Mouse (Mus musculus): ENCODE measurements around the gene Rdh13. TPM values are rescaled to one million over a fixed set of nuclear protein-coding genes. Genes with fewer than 3 reads are reported as not detected.
A peak's percentile ranks its signal among the peaks of the same experiment; 100 is the strongest.

Rdh13 gene
- polyA plus RNA-seq, 1 experiment from 2014 or later: 34.5 TPM

DNA sequence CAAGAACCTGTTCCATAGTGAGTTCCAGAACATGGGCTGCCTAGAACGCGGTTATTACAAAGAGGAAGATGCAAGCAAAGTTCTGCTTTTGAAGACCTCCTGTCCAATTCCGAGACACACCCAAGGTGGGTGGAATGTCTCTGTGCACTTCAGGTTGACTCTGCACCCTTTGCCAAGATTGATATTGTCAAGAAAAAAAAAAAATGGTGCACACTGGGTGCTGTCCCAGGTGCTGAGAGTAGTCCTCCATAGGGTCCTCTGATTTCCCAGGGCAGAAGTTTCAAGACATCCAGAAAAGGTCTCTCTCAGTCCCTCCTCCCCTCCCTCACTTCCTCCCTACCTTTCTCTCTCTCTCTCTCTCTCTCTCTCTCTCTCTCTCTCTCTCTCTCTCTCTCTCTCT is 3.0 kb upstream of the Rdh13 start:
- WGBS: 83% methylated on average over 3 of the region's 3 CpGs

DNA sequence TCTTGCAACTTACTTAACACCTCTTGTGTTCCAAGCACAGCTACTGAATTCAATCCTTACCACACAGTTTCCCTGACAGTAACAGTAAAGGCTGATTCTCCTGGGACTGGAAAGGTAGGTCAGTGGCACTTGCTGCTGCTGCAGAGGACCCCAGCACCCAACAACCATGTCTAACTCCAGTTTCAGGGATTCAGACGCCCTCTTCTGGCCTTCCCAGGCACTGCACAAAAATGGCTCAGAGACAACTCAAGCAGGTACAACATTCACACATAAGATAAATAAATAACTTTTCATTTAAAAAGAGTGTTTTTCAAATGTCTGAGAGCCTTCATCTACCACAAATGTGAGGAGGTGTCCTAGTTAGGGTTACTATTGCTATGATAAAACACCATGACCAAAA is 1.7 kb upstream of the Rdh13 start:
- ATAC-seq (replicated peaks; ENCODE audit: low FRiP score, low TSS enrichment, low read depth): no peak
- WGBS: 3% methylated on average over 1 of the region's 1 CpGs
- peaks cover 15% of the 10 kb centered on the region; the same call in 1 of the 2 replicates for H3K4me1 ChIP-seq (replicated peaks; ENCODE audit: control insufficient read depth, insufficient read depth, low read length)

More for the DNA sequence above, 3.0 kb upstream of the Rdh13 start:
- ATAC-seq (replicated peaks; ENCODE audit: low FRiP score, low TSS enrichment, low read depth) (no peak), DNase-seq (ENCODE audit: low spot score) (no peak)
- H3K9ac ChIP-seq (ENCODE audit: low read length): no peak overlapping the region
- H3K4me3 ChIP-seq (ENCODE audit: low read depth, low read length): no peak overlapping the region
- peaks cover 6% of the 10 kb centered on the region for H3K36me3 ChIP-seq (ENCODE audit: control insufficient read depth, insufficient read depth, low read length)
- H3K27ac ChIP-seq (ENCODE audit: low read depth): no peak overlapping the region
- no peaks in the 10 kb centered on the region for H3K27me3 ChIP-seq (replicated peaks; ENCODE audit: control insufficient read depth, insufficient read depth, low read length)
- H3K4me2 ChIP-seq (ENCODE audit: low read length): no peak overlapping the region
- no peaks in the 10 kb centered on the region for H3K9me3 ChIP-seq (ENCODE audit: control insufficient read depth, low read length)
- peaks cover 15% of the 10 kb centered on the region; the same call in 1 of the 2 replicates for H3K4me1 ChIP-seq (replicated peaks; ENCODE audit: control insufficient read depth, insufficient read depth, low read length)

DNA sequence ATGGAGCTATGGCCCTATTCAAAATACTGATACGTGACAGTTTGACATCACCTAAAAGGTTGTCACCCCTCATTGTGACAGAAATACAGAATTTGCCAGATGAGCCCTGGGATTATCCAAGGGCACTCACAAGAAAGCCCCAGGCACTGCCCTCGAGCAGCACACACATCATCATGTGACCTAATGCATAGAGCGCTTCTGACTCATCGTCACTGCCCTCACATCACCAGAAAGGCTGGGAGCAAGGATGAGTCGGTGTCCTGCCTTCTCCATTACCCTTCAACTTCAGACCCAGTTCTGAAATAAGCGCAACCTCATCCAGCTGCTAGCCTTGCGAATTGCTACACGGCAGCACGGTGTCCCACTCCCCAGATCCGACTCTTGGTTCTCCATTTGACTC is 4.9 kb downstream of the Rdh13 start:
- no peak for ATAC-seq (replicated peaks; ENCODE audit: low FRiP score, low TSS enrichment, low read depth)
- Histone ChIP-seq H3K4me1 (replicated peaks; ENCODE audit: control insufficient read depth, insufficient read depth, low read length) (peaks cover 6% of the 10 kb centered on the region; the same call in 1 of the 2 replicates), H3K9me3 (ENCODE audit: control insufficient read depth, low read length) (no peaks in the 10 kb centered on the region), H3K27ac (ENCODE audit: low read depth) (no peak overlapping the region), H3K9ac (ENCODE audit: low read length) (no peak overlapping the region), H3K4me2 (ENCODE audit: low read length) (no peak overlapping the region), H3K27me3 (replicated peaks; ENCODE audit: control insufficient read depth, insufficient read depth, low read length) (no peaks in the 10 kb centered on the region), H3K4me3 (ENCODE audit: low read depth, low read length) (no peak overlapping the region), H3K36me3 (ENCODE audit: control insufficient read depth, insufficient read depth, low read length) (peaks cover 76% of the 10 kb centered on the region)
- whole genome bisulfite sequencing: 92% methylated on average over 10 of the region's 10 CpGs
- DNase-seq (ENCODE audit: low spot score): no peak

More for the DNA sequence above, 1.7 kb upstream of the Rdh13 start:
- peaks cover 19% of the 10 kb centered on the region for H3K36me3 ChIP-seq (ENCODE audit: control insufficient read depth, insufficient read depth, low read length)
- H3K9ac ChIP-seq (ENCODE audit: low read length): no peak overlapping the region
- DNase-seq (ENCODE audit: low spot score): no peak
- H3K4me3 ChIP-seq (ENCODE audit: low read depth, low read length): no peak overlapping the region
- no peak overlapping the region for H3K27ac ChIP-seq (ENCODE audit: low read depth)
- no peak overlapping the region for H3K4me2 ChIP-seq (ENCODE audit: low read length)
- H3K9me3 ChIP-seq (ENCODE audit: control insufficient read depth, low read length): no peaks in the 10 kb centered on the region
- no peaks in the 10 kb centered on the region for H3K27me3 ChIP-seq (replicated peaks; ENCODE audit: control insufficient read depth, insufficient read depth, low read length)

DNA sequence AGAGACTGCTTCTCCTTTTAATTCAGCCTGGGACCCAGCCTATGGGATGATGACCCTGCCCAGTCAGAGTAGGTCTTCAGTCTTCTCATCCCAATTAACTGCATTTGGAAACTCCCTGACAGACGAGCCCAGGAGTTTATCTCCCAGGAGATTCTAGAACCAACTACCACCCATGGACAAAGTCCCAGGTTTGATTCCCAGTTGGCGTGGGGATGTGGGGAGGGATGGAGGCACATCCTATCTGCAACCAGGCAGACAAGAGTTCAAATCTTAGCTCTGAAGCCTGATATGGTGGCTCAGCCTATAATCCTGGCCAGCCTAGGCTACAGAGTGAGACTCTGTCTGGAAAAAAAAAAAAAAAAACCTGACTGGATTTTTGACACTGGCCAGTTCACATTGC is 7.7 kb downstream of the Rdh13 start:
- ATAC-seq (replicated peaks; ENCODE audit: low FRiP score, low TSS enrichment, low read depth): no peak
- 89% methylated on average over 2 of the region's 2 CpGs for WGBS
- Histone ChIP-seq H3K27ac (ENCODE audit: low read depth) (no peak overlapping the region), H3K4me2 (ENCODE audit: low read length) (no peak overlapping the region), H3K9me3 (ENCODE audit: control insufficient read depth, low read length) (no peaks in the 10 kb centered on the region), H3K4me3 (ENCODE audit: low read depth, low read length) (no peak overlapping the region), H3K4me1 (replicated peaks; ENCODE audit: control insufficient read depth, insufficient read depth, low read length) (no peaks in the 10 kb centered on the region), H3K36me3 (ENCODE audit: control insufficient read depth, insufficient read depth, low read length) (peaks cover 91% of the 10 kb centered on the region), H3K9ac (ENCODE audit: low read length) (no peak overlapping the region), H3K27me3 (replicated peaks; ENCODE audit: control insufficient read depth, insufficient read depth, low read length) (no peaks in the 10 kb centered on the region)
- DNase-seq (ENCODE audit: low spot score): no peak

DNA sequence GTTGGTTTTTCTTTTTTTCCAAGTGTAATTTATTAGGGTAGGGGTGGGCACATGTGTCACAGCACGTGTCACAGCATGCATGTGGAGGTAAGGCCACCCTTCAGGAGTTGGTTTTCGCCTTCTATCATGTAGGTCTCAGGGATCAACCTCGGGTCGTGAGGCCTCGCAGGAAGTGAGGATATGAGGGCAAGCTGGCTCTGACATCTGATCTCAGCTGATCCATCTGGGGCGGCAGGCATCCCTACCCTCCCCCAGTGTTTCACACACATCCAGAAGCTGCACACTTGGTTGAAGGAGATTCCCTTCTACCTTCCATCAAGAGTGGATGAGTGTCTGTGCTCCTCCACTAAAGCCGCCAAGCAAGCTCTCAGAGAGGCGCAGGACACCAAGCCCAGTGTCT is 13.4 kb downstream of the Rdh13 start:
- Histone ChIP-seq H3K4me2 (ENCODE audit: low read length) (no peak overlapping the region), H3K27ac (ENCODE audit: low read depth) (no peak overlapping the region), H3K9ac (ENCODE audit: low read length) (no peak overlapping the region), H3K4me3 (ENCODE audit: low read depth, low read length) (no peak overlapping the region), H3K4me1 (replicated peaks; ENCODE audit: control insufficient read depth, insufficient read depth, low read length) (no peaks in the 10 kb centered on the region), H3K36me3 (ENCODE audit: control insufficient read depth, insufficient read depth, low read length) (peaks cover 84% of the 10 kb centered on the region), H3K27me3 (replicated peaks; ENCODE audit: control insufficient read depth, insufficient read depth, low read length) (no peaks in the 10 kb centered on the region), H3K9me3 (ENCODE audit: control insufficient read depth, low read length) (0 out of 2 replicates have a peak, but pooled peaks cover 3% of the 10 kb centered on the region)
- DNase-seq (ENCODE audit: low spot score) (no peak), ATAC-seq (replicated peaks; ENCODE audit: low FRiP score, low TSS enrichment, low read depth) (no peak)
- WGBS: 88% methylated on average over 8 of the region's 8 CpGs

DNA sequence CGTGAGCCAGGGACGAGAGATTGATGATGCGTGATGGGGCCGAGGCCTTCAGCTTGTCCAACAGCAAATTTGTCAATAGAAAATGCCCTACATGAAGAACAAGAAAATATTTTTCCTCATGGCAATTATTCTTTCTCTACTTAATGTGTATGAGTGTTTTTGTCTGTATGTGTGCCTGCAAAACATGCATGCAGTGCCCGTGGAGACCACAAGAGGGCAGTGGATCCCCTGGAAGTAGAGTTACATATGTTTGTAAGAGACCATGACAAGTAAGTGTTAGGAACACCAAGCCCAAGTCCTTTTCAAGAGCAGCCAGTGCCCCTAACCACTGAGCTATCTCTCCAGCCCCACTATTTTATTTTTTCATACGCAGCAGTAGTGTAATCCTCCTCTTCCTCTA is 13.9 kb downstream of the Rdh13 start:
- ATAC-seq (replicated peaks; ENCODE audit: low FRiP score, low TSS enrichment, low read depth) (no peak), DNase-seq (ENCODE audit: low spot score) (peak; percentile 93)
- Histone ChIP-seq H3K9me3 (ENCODE audit: control insufficient read depth, low read length) (0 out of 2 replicates have a peak, but pooled peaks cover 3% of the 10 kb centered on the region), H3K36me3 (ENCODE audit: control insufficient read depth, insufficient read depth, low read length) (peaks cover 83% of the 10 kb centered on the region), H3K27ac (ENCODE audit: low read depth) (no peak overlapping the region), H3K9ac (ENCODE audit: low read length) (no peak overlapping the region), H3K27me3 (replicated peaks; ENCODE audit: control insufficient read depth, insufficient read depth, low read length) (no peaks in the 10 kb centered on the region), H3K4me1 (replicated peaks; ENCODE audit: control insufficient read depth, insufficient read depth, low read length) (no peaks in the 10 kb centered on the region), H3K4me3 (ENCODE audit: low read depth, low read length) (no peak overlapping the region), H3K4me2 (ENCODE audit: low read length) (no peak overlapping the region)
- 75% methylated on average over 6 of the region's 6 CpGs for WGBS

DNA sequence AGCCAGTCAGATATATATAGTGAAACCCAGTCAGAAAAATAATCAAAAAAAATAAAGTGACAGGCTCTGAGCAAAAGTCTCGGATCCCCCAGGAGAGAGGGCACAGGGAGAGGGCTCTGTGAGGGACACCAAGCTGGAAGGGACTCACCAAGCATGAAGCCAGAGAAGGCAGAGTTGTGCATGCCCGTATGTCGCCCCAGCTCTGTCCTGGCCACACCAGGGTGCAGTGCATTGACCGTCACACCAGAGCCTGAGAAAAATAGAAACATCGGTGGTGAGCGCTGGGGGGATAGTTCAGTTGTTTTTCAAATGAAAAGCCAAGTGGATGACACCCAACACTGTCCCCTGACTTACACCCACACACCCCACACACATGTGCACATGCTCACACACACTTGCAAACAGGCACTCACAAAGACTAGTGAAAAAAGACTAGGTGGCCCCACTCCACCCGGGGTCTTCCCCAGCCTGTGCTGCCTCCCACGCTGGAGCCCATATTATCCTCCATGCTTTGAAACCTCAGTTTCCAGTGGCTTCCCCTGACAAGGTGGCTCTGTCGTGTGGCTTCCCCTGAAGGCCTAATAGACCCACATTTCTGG is 15.1 kb downstream of the Rdh13 start:
- Histone ChIP-seq H3K4me2 (ENCODE audit: low read length) (no peak overlapping the region), H3K9me3 (ENCODE audit: control insufficient read depth, low read length) (0 out of 2 replicates have a peak, but pooled peaks cover 3% of the 10 kb centered on the region), H3K27me3 (replicated peaks; ENCODE audit: control insufficient read depth, insufficient read depth, low read length) (no peaks in the 10 kb centered on the region), H3K4me1 (replicated peaks; ENCODE audit: control insufficient read depth, insufficient read depth, low read length) (no peaks in the 10 kb centered on the region), H3K4me3 (ENCODE audit: low read depth, low read length) (no peak overlapping the region), H3K9ac (ENCODE audit: low read length) (no peak overlapping the region), H3K36me3 (ENCODE audit: control insufficient read depth, insufficient read depth, low read length) (peaks cover 85% of the 10 kb centered on the region), H3K27ac (ENCODE audit: low read depth) (no peak overlapping the region)
- ATAC-seq (replicated peaks; ENCODE audit: low FRiP score, low TSS enrichment, low read depth) (no peak), DNase-seq (ENCODE audit: low spot score) (no peak)
- 97% methylated on average over 9 of the region's 9 CpGs for WGBS

DNA sequence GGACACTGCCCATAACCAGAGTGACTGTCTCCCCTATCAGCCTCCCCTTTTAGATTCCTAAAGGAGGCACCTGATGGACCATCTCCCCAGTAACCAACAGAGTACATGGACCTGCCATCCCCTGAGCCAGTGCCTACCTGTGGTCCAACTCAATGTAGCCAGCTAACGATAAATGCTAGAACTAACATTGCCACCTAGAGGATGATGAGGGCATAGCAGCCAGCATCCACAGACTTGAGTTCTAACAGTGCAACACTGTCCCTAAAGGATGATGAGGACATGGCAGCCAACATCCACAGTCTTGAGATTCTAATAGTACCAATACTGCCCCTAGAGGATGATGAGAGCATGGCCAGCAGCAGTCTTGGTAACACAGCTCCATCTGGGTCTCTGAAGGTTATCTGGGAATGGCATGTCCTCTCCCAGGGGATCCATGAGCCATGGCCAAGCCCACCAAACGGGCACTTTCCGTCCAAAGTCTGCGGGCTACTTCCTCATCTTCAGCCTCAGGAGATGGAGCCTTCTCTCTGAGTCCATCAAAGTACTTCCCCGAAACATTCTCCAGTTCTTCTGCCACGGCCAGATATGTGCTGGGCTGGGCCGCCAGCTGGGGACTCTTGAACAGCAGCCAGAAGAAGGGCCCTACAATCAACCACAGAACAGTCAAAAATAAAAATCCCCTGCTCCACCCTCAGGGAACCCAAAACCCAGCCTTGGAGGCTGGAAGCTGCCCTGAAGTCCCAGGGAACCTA is 18.1 kb downstream of the Rdh13 start:
- Histone ChIP-seq H3K9me3 (ENCODE audit: control insufficient read depth, low read length) (0 out of 2 replicates have a peak, but pooled peaks cover 1% of the 10 kb centered on the region), H3K27me3 (replicated peaks; ENCODE audit: control insufficient read depth, insufficient read depth, low read length) (no peaks in the 10 kb centered on the region), H3K9ac (ENCODE audit: low read length) (no peak overlapping the region), H3K27ac (ENCODE audit: low read depth) (no peak overlapping the region), H3K4me3 (ENCODE audit: low read depth, low read length) (no peak overlapping the region), H3K36me3 (ENCODE audit: control insufficient read depth, insufficient read depth, low read length) (peaks cover 72% of the 10 kb centered on the region), H3K4me2 (ENCODE audit: low read length) (no peak overlapping the region), H3K4me1 (replicated peaks; ENCODE audit: control insufficient read depth, insufficient read depth, low read length) (no peaks in the 10 kb centered on the region)
- ATAC-seq (replicated peaks; ENCODE audit: low FRiP score, low TSS enrichment, low read depth): peak; percentile 91
- 71% methylated on average over 7 of the region's 7 CpGs for WGBS
- DNase-seq (ENCODE audit: low spot score): peak; percentile 93
